Mouse (Mus musculus) myocyte (in vitro differentiated cells): Measurements from ENCODE around the gene Itga4.

Experiments used
- CEBPB ChIP-seq: IDR thresholded peaks from 2 replicates; pipeline ENCODE4 v1.6.1; 2011; ENCODE audit warnings: mild to moderate bottlenecking, moderate library complexity; ENCODE audit not compliant: poor library complexity, insufficient read depth, severe bottlenecking
- E2F4 ChIP-seq: IDR thresholded peaks from one replicate; pipeline ENCODE4 v1.6.1; 2011; ENCODE audit warnings: mild to moderate bottlenecking, control low read depth, moderate library complexity; ENCODE audit not compliant: insufficient read depth
- MAX ChIP-seq: IDR thresholded peaks from one replicate; pipeline ENCODE4 v1.6.1; 2011; ENCODE audit warnings: low read depth, mild to moderate bottlenecking, control low read depth
- MYOG ChIP-seq, 3 experiments: IDR thresholded peaks; one replicate each; pipeline ENCODE4 v1.6.1; 2011; ENCODE audit warnings: control low read depth in 2 of 3, low read depth in 2 of 3, mild to moderate bottlenecking in 2 of 3; ENCODE audit not compliant: insufficient read length in 2 of 3, control insufficient read depth in 1 of 3, insufficient read depth in 1 of 3
- POLR2A ChIP-seq: IDR thresholded peaks from one replicate; pipeline ENCODE4 v1.6.1; 2011; ENCODE audit warnings: low read depth, mild to moderate bottlenecking, control low read depth, moderate library complexity; ENCODE audit not compliant: insufficient read length
- POLR2AphosphoS2 ChIP-seq: IDR thresholded peaks from one replicate; pipeline ENCODE4 v1.6.1; 2011; ENCODE audit warnings: low read depth, control low read depth; ENCODE audit not compliant: insufficient read length
- SRF ChIP-seq: IDR thresholded peaks from one replicate; pipeline ENCODE4 v1.6.1; 2011; ENCODE audit warnings: low read depth; ENCODE audit not compliant: control insufficient read depth, insufficient read length
- TCF12 ChIP-seq: IDR thresholded peaks from one replicate; pipeline ENCODE4 v1.6.1; 2011; ENCODE audit warnings: mild to moderate bottlenecking, control low read depth; ENCODE audit not compliant: poor library complexity, insufficient read depth, severe bottlenecking
- TCF3 ChIP-seq: IDR thresholded peaks from one replicate; pipeline ENCODE4 v1.6.1; 2011; ENCODE audit warnings: low read depth, control low read depth; ENCODE audit not compliant: insufficient read length

GRCm38 (mm10) chr2:79227805-79228241, 27.4 kb upstream of the Itga4 start:
- no peak for TF ChIP-seq POLR2A
- TF ChIP-seq E2F4: no peak
- TF ChIP-seq POLR2AphosphoS2: no peak
- TF ChIP-seq MAX: no peak
- no peak for TF ChIP-seq TCF3
- TF ChIP-seq SRF: no peak
- no peak for TF ChIP-seq CEBPB
- no peak for TF ChIP-seq TCF12
- no peak for TF ChIP-seq MYOG (IDR thresholded peaks at IDR 0.05; ENCODE audit: control insufficient read depth in 1 of 3, insufficient read depth in 1 of 3, insufficient read length in 2 of 3, low read depth in 2 of 3)
